Mouse (Mus musculus) liver, embryonic 15.5 days (tissue): ENCODE data around the gene Vps45. TPM values are rescaled to one million over a fixed set of nuclear protein-coding genes. Genes with fewer than 3 reads are reported as not detected.

Source experiments
- ATAC-seq: fragments of 200-750 bp; cut with Nextera tagmentation; 2 replicates; pipeline ENCODE4 v1.8.0; 2017; ENCODE audit warnings: moderate number of reproducible peaks, mild to moderate bottlenecking, moderate library complexity; ENCODE audit not compliant: insufficient read depth
- H3K27ac ChIP-seq: fragments of 300-500 bp; sonication (generic); replicated peaks from 2 replicates; pipeline ENCODE4 v1.5.1; 2015; ENCODE audit warnings: mild to moderate bottlenecking, inconsistent platforms
- H3K27me3 ChIP-seq: fragments of 300-500 bp; sonication (generic); 2 replicates; pipeline ENCODE4 v1.6.1; 2015; ENCODE audit warnings: mild to moderate bottlenecking, inconsistent platforms
- H3K36me3 ChIP-seq: fragments of 300-500 bp; sonication (generic); replicated peaks from 2 replicates; pipeline ENCODE4 v1.6.1; 2015; ENCODE audit warnings: moderate library complexity, mild to moderate bottlenecking, inconsistent platforms
- H3K4me1 ChIP-seq: fragments of 300-500 bp; sonication (generic); replicated peaks from 2 replicates; pipeline ENCODE4 v1.6.1; 2015; ENCODE audit warnings: inconsistent platforms
- H3K4me2 ChIP-seq: fragments of 300-500 bp; sonication (generic); 2 replicates; pipeline ENCODE4 v1.6.1; 2015; ENCODE audit warnings: moderate library complexity, mild to moderate bottlenecking, inconsistent platforms
- H3K4me3 ChIP-seq: fragments of 300-500 bp; sonication (generic); replicated peaks from 2 replicates; pipeline ENCODE4 v1.5.1; 2015; ENCODE audit warnings: mild to moderate bottlenecking, inconsistent platforms
- H3K9ac ChIP-seq: fragments of 300-500 bp; sonication (generic); 2 replicates; pipeline ENCODE4 v1.6.1; 2015; ENCODE audit warnings: moderate library complexity, mild to moderate bottlenecking, inconsistent platforms
- H3K9me3 ChIP-seq: fragments of 300-500 bp; sonication (generic); replicated peaks from 2 replicates; pipeline ENCODE4 v1.6.1; 2016; ENCODE audit warnings: inconsistent platforms
- WGBS: fragments of 180-500 bp; shearing (Covaris S2); methylation state at CpG from one replicate; pipeline ENCODE4 v1.1.7; 2015; ENCODE audit warnings: mixed read lengths; ENCODE audit not compliant: insufficient replicate concordance; 5-methylcytosine and 5-hydroxymethylcytosine counted together
- polyA plus RNA-seq: library from polyadenylated mRNA; unstranded; fragments of >200 nt; fragmentation: Nextera tagmentation; extraction: Ambion mirVana; gene quantifications from 2 replicates; pipeline ENCODE4 v1.2.1, GENCODE M21; 2015

Vps45 gene
- polyA plus RNA-seq, 1 experiment from 2014 or later = 14.1 TPM

DNA sequence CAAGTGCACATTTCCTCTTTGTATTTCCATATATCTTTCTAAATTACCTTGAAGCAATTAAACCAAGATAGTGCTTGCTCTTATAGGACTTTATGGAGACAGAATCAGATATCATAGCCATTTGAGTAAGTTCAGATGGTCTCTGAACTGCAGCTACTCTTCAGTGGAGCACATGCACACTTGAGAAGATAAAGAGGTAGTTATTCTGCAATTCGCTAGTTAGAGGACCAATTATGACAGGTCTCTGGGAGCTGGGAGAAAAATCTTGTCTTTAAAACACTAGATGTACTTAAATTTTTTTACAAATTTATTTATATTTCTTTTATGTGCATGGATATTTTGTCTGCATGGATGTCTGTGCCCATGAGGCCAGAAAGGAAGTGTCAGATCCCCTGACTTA, 37.5 kb downstream of the Vps45 start:
- no peak for ATAC-seq
- no peak overlapping the region for H3K4me3 ChIP-seq
- no peaks in the 10 kb centered on the region for H3K9me3 ChIP-seq
- no peak overlapping the region for H3K9ac ChIP-seq
- H3K4me1 ChIP-seq = peaks cover 25% of the 10 kb centered on the region
- no peaks in the 10 kb centered on the region for H3K27me3 ChIP-seq
- no peak overlapping the region for H3K4me2 ChIP-seq
- no peak overlapping the region for H3K27ac ChIP-seq
- WGBS = 52% methylated on average over 1 of the region's 1 CpGs
- H3K36me3 ChIP-seq = 0 out of 2 replicates have a peak, but pooled peaks cover 4% of the 10 kb centered on the region

DNA sequence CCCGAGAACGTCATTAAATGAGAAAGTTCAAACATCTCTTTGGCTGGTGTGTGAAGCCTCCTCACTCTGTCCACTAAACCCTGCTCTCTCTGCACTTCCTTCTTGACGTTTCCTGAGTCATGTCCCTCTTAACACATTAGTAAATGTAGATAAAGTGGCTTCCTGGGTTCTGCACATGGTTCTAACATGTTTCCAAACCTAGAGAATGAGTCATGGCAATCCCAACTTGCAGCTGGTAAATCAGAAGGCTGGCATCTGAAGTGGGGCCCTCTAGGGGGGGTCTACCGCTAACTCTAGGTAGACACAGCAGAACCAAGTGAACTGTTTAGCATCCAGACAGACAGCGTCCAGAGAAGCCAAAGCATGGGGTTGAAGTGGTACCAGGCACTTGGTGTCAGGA, 40.8 kb downstream of the Vps45 start:
- no peaks in the 10 kb centered on the region for H3K27me3 ChIP-seq
- no peak overlapping the region for H3K9ac ChIP-seq
- no peaks in the 10 kb centered on the region for H3K9me3 ChIP-seq
- peaks cover 25% of the 10 kb centered on the region for H3K4me1 ChIP-seq
- WGBS = 40% methylated on average over 5 of the region's 5 CpGs
- H3K4me3 ChIP-seq = no peak overlapping the region
- 0 out of 2 replicates have a peak, but pooled peaks cover 4% of the 10 kb centered on the region for H3K36me3 ChIP-seq
- ATAC-seq = no peak
- no peak overlapping the region for H3K4me2 ChIP-seq
- no peak overlapping the region for H3K27ac ChIP-seq

DNA sequence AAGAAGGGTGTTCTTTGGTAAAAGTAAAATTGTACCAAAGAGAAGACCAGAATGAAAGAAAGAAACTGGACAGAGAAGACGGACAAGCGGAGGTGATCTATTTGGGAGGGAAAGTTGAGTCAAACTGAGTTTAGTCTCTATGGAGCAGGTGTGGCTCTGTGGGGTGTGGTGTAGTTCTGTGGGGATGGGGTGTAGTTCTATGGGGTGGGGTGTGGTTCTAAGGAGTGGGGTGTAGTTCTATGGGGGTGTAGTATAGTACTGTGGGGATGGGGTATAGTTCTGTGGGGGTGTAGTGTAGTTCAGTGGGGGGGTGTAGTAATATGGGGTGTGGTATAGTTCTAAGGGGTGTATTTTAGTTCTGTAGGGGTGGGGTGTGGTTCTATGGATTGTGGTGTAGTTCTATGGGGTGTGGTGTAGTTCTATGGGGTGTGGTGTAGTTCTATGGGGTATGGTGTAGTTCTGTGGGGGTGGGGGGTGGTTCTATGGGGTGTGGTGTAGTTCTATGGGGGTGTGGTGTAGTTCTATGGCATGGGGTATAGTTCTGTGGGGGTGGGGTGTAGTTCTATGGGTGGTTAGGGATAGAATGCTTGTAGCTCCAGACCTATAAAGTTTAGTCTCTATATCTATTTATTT, 41.9 kb downstream of the Vps45 start:
- Histone ChIP-seq H3K27me3 (no peaks in the 10 kb centered on the region), H3K9me3 (no peaks in the 10 kb centered on the region), H3K4me2 (no peak overlapping the region), H3K4me3 (no peak overlapping the region), H3K9ac (no peak overlapping the region), H3K4me1 (peaks cover 20% of the 10 kb centered on the region), H3K27ac (no peak overlapping the region), H3K36me3 (0 out of 2 replicates have a peak, but pooled peaks cover 4% of the 10 kb centered on the region)
- WGBS = 84% methylated on average over 2 of the region's 2 CpGs
- ATAC-seq = no peak

DNA sequence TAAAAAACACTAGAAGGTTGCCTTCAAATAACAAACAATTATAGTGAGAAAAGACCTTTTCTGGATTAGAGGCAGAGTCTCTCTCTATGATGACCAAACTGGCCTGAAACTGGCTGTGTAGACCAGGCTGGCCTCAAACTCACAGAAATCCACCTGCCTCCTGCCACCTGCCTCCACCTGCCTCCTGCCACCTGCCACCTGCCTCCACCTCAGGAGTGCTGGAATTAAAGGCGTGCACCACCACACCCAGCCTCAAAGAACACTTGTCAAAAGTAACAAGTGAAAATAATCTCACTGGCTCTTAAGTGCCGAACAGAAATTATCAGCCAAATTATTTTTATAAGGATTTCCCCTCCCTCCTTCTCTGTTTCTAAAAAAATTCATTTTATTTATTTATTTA, 42.6 kb downstream of the Vps45 start:
- 77% methylated on average over 2 of the region's 2 CpGs for WGBS
- Histone ChIP-seq H3K27me3 (no peaks in the 10 kb centered on the region), H3K36me3 (0 out of 2 replicates have a peak, but pooled peaks cover 4% of the 10 kb centered on the region), H3K4me3 (no peak overlapping the region), H3K9ac (no peak overlapping the region), H3K4me2 (no peak overlapping the region), H3K9me3 (no peaks in the 10 kb centered on the region), H3K27ac (no peak overlapping the region), H3K4me1 (peaks cover 15% of the 10 kb centered on the region)
- ATAC-seq = no peak

DNA sequence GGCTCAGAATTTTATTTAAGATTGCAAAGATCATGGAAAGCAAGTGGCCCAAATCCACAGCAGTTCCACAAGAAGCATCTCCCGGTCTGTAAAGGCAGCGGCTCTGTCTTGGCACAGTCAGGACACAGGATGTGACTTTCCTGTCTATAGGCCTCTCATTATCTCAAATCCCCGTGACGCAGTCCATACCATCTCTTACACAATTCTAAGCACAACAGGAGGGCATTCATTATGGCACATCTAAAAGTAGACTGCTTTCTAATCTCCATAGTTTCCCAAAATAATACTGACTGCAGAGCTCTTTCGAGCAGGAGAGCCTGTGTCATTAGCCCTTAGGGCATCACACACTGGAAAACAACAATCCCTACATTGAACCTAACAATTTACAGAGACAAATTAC, 45.5 kb downstream of the Vps45 start:
- 66% methylated on average over 5 of the region's 5 CpGs for WGBS
- Histone ChIP-seq H3K9ac (no peak overlapping the region), H3K27ac (no peak overlapping the region), H3K9me3 (no peaks in the 10 kb centered on the region), H3K36me3 (no peaks in the 10 kb centered on the region), H3K27me3 (no peaks in the 10 kb centered on the region), H3K4me1 (peaks cover 15% of the 10 kb centered on the region), H3K4me3 (no peak overlapping the region), H3K4me2 (no peak overlapping the region)
- ATAC-seq = no peak

DNA sequence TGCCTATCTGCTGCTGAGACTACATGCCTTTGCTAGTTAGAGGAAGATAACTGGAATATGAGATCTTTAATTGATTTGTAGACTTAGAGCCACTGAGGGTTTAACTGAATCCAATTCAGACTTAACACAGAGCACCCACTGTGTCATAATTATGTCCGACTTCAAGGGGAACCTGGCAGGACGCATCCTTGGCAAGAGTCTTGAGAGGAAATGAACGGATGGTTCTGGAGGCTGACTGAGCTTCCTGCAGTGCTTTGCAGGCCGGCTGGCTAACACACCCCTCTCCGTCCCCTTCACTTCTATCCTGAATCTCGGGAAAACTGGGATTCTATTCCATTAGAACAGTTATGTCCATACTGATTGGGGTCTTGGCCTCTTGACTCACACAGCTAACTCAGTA, 49.8 kb downstream of the Vps45 start:
- H3K9ac ChIP-seq = no peak overlapping the region
- no peaks in the 10 kb centered on the region for H3K36me3 ChIP-seq
- H3K27me3 ChIP-seq = no peaks in the 10 kb centered on the region
- no peak overlapping the region for H3K4me3 ChIP-seq
- WGBS = 75% methylated on average over 6 of the region's 6 CpGs
- no peaks in the 10 kb centered on the region for H3K9me3 ChIP-seq
- no peak overlapping the region for H3K4me2 ChIP-seq
- no peaks in the 10 kb centered on the region for H3K4me1 ChIP-seq
- ATAC-seq = no peak
- H3K27ac ChIP-seq = no peak overlapping the region

DNA sequence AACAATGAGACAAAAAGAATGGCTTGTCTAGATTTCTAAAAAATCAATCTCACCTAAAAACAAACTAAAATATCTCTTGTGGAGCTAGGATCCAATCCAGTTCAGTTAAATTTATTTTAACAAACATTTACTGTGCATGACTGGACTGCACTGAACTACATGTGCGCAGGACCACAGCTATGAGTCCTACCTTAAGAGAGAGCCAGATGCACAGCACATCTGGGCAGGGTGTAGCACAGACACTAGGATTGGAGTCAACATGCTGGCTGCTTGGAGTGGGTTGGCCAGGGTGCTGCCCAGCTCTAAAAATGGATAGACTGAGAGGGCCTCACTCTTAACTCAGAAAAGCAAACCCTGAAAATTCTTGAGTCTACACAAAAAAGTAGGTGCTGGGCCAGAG, 56.7 kb downstream of the Vps45 start:
- 88% methylated on average over 1 of the region's 1 CpGs for WGBS
- H3K4me3 ChIP-seq = no peak overlapping the region

DNA sequence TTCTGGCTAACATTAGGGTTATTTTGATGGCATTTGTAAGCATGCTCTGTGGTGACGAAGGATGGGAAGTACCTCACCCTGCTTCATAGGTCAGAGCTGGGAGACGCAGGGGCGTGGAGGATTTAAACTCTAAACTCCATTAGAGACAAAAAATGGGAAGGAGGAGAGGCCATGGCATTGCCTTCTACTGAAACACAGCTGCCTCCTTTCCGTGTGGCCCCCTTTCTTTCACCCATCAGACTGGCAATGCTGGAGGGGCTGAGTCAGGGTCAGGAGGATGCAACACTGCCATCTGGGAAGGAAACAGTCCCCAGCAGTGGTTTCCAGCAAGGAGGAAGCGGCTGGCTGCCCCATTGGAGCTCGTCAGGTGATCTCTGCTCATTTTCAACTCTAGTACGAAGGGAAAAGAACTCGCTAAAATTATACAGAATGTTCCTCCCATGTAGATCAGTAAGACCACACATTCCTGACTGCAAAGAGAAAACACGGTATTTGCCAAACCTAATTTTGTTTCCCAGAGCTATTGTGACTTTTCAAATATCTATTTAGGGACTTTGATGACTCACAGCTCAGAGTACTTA, 57.3 kb downstream of the Vps45 start:
- Histone ChIP-seq H3K9me3 (no peaks in the 10 kb centered on the region), H3K4me3 (no peak overlapping the region), H3K9ac (no peak overlapping the region), H3K4me2 (no peak overlapping the region), H3K36me3 (no peaks in the 10 kb centered on the region), H3K27ac (no peak overlapping the region), H3K4me1 (peaks cover 46% of the 10 kb centered on the region), H3K27me3 (peaks cover 18% of the 10 kb centered on the region)
- ATAC-seq = no peak
- 46% methylated on average over 9 of the region's 9 CpGs for WGBS

More for the DNA sequence above, 56.7 kb downstream of the Vps45 start:
- Histone ChIP-seq H3K27me3 (peaks cover 12% of the 10 kb centered on the region), H3K9ac (no peak overlapping the region), H3K4me1 (peaks cover 41% of the 10 kb centered on the region), H3K9me3 (no peaks in the 10 kb centered on the region), H3K4me2 (no peak overlapping the region), H3K36me3 (no peaks in the 10 kb centered on the region), H3K27ac (no peak overlapping the region)
- no peak for ATAC-seq

DNA sequence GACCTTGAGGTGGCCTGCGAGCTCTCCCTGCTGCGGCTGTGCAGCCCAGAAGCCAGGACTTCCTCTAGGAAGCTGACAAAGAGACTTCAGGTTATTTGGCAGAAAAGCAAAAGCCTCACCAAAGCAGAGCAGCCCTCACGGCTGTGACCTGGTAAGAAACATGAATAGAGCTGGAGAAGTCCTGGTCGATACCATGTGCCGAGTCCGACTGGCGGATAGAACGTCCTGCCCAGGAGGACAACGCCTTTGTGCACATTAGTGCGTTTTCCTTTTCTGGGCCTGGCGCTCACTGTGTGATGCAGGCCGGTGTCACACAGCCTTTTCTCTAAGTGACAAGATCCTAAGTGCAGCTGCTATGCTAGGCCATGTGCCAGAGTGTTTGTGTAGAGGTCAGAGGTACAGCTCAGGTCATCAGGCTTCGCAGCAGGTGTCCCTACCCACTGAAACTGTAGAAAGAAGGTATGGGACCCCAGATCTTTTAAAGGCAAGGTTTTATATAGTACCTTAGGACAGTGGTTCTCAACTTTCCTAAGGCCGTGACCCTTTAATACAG, 58.1 kb downstream of the Vps45 start:
- no peaks in the 10 kb centered on the region for H3K9me3 ChIP-seq
- H3K4me1 ChIP-seq = peaks cover 55% of the 10 kb centered on the region
- peak overlapping the region; percentile 74 for H3K27ac ChIP-seq
- H3K4me3 ChIP-seq = no peak overlapping the region
- H3K9ac ChIP-seq = no peak overlapping the region
- WGBS = 66% methylated on average over 14 of the region's 14 CpGs
- no peak for ATAC-seq
- 0 out of 2 replicates have a peak overlapping the region, but pooled peaks have one; percentile 30 for H3K4me2 ChIP-seq
- peaks cover 26% of the 10 kb centered on the region for H3K27me3 ChIP-seq
- H3K36me3 ChIP-seq = no peaks in the 10 kb centered on the region

DNA sequence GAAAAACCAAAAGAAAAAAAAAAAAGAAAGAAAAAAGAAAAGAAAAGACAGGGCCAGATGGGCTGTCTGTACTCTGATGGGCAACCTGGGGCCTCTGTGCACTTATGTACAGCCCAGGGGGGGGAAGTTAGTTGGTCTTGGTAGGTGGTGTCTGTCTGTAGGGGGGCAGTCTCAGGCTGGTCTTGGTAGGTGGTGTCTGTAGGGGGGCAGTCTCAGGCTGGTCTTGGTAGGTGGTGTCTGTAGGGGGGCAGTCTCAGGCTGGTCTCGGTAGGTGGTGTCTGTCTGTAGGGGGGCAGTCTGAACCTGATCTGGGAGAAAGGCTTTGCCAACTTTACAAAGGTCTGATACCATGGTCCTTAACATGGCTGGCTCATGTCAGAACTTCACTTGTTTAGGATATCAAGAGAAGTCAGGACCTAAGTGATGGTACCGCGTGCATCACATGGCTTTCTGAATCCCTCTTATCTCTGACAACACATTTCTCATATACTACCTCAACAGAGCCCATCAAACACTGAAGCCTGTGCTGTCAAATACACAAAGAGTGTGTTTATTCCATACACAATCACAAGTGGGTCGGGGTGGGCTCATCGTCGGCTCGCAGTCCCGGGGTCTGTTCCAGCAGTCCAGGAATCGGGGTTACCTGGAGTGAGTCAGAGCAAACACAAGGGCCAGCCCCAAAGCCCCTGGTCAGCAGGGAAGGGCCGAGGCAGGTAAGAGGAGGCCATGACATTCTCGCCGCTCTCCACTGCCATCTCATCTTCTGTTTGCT, 58.8 kb downstream of the Vps45 start:
- no peak overlapping the region for H3K9ac ChIP-seq
- peak; percentile 83 for ATAC-seq

DNA sequence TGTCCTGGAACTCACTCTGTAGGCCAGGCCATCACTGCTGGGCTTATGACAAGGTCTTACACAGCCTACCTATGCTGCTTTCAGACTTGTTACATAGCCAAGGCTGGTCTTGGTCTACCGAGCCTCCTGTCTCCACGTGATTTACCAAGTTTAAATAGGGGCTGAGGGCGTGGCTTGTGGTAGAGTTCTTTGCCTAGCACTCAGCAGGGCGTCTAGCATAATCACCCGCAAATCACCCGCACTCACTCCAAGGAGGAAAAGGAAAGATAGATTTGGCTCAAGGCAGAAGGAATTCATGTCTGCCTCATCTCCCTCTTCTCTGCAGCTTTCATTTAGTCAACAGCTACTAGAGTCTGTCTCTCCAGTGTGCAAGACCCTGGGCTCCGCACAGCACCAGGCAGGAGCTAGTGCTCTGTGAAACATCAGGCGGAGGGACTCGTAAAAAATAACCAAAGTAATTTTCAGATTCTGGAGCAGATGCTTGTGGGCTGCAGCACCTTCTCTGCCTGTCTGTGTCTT, 61.0 kb downstream of the Vps45 start:
- H3K9me3 ChIP-seq = no peaks in the 10 kb centered on the region
- H3K4me3 ChIP-seq = no peak overlapping the region
- H3K9ac ChIP-seq = no peak overlapping the region
- WGBS = 30% methylated on average over 9 of the region's 9 CpGs
- H3K36me3 ChIP-seq = no peaks in the 10 kb centered on the region; the same call in 1 of the 2 replicates
- no peak for ATAC-seq
- peak overlapping the region; percentile 93 for H3K4me2 ChIP-seq
- peaks cover 54% of the 10 kb centered on the region for H3K27me3 ChIP-seq
- H3K27ac ChIP-seq = no peak overlapping the region
- peaks cover 65% of the 10 kb centered on the region for H3K4me1 ChIP-seq

More for the DNA sequence above, 58.8 kb downstream of the Vps45 start:
- Histone ChIP-seq H3K4me1 (peaks cover 58% of the 10 kb centered on the region), H3K4me2 (peak overlapping the region; percentile 30; the same call in 1 of the 2 replicates), H3K27me3 (peaks cover 33% of the 10 kb centered on the region), H3K36me3 (no peaks in the 10 kb centered on the region), H3K4me3 (no peak overlapping the region), H3K27ac (peak overlapping the region; percentile 74), H3K9me3 (no peaks in the 10 kb centered on the region)
- 42% methylated on average over 12 of the region's 12 CpGs for WGBS
